Mouse (Mus musculus): ENCODE measurements around the gene AC134908.4.

- peak; percentile 51 for TF ChIP-seq CTCF (conservative IDR thresholded peaks at IDR 0.05; ENCODE audit: insufficient read depth, insufficient read length, low read depth, low read length)
- TF ChIP-seq POLR2A (IDR thresholded peaks at IDR 0.05; ENCODE audit: low read depth, low read length) = peak; percentile 69
Observed at GRCm38 (mm10) chr17:25828712-25829557, 33.5 kb upstream of the AC134908.4 start, which contains the start of gene Jmjd8.

All from kidney, adult 2 months (tissue).